Mouse (Mus musculus): Measurements from ENCODE around the gene Golga5. TPM values are rescaled to one million over a fixed set of nuclear protein-coding genes. Genes with fewer than 3 reads are reported as not detected.

Gene Golga5
- total and polyA plus RNA-seq, 2 experiments from 2014 or later, result 20.8 to 23.0 TPM

- DNase-seq (ENCODE audit: low spot score), result no peak
- Histone ChIP-seq H3K27me3 (ENCODE audit: insufficient read depth, low read length) (no peaks in the 10 kb centered on the region), H3K4me1 (ENCODE audit: insufficient read depth, low read length) (no peaks in the 10 kb centered on the region), H3K9ac (replicated peaks; ENCODE audit: low read length, poor library complexity, severe bottlenecking) (no peak overlapping the region), H3K9me3 (ENCODE audit: low read length) (no peaks in the 10 kb centered on the region), H3K36me3 (ENCODE audit: insufficient read depth, low read length) (peaks cover 11% of the 10 kb centered on the region), H3K27ac (ENCODE audit: low read depth, low read length) (no peak overlapping the region), H3K4me3 (ENCODE audit: low read depth, low read length) (no peak overlapping the region), H3K4me2 (ENCODE audit: low read depth, low read length, poor library complexity, severe bottlenecking) (no peak overlapping the region)
- 94% methylated on average over 8 of the region's 8 CpGs for WGBS
- no peak for ATAC-seq (ENCODE audit: low FRiP score)
- no peak for TF ChIP-seq CTCF (IDR thresholded peaks at IDR 0.05)
These were observed 45.3 kb upstream of the Golga5 start for GRCm38 (mm10) chr12:102423625-102424024.

DNA sequence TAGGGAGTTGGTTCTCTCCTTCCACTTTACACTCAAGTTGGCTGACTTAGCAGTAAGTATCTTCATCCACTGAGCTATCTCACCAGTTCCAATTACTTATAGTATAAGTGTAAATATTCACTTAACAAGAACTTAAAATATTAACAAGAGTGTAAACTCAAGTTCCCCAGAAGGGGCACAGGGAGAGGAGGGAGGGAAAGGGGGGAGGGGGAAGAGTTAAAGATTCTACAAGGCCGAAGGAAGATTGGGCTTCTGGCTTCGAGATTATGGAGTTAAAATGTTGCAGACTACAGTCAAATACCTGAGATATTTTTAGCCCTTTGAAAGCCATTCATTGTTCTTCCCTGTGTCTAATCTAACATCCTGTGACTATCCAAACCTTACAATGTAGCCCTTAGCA lies 44.5 kb upstream of the Golga5 start:
- DNase-seq (ENCODE audit: low spot score), result no peak
- ATAC-seq (ENCODE audit: low FRiP score), result no peak
- H3K4me2 ChIP-seq (ENCODE audit: low read depth, low read length, poor library complexity, severe bottlenecking), result no peak overlapping the region
- TF ChIP-seq CTCF (IDR thresholded peaks at IDR 0.05), result no peak
- H3K4me1 ChIP-seq (ENCODE audit: insufficient read depth, low read length), result no peaks in the 10 kb centered on the region
- H3K27ac ChIP-seq (ENCODE audit: low read depth, low read length), result no peak overlapping the region
- WGBS, result 78% methylated on average over 2 of the region's 2 CpGs
- no peaks in the 10 kb centered on the region for H3K27me3 ChIP-seq (ENCODE audit: insufficient read depth, low read length)
- peaks cover 11% of the 10 kb centered on the region for H3K36me3 ChIP-seq (ENCODE audit: insufficient read depth, low read length)
- H3K4me3 ChIP-seq (ENCODE audit: low read depth, low read length), result no peak overlapping the region
- H3K9me3 ChIP-seq (ENCODE audit: low read length), result no peaks in the 10 kb centered on the region
- H3K9ac ChIP-seq (replicated peaks; ENCODE audit: low read length, poor library complexity, severe bottlenecking), result no peak overlapping the region

- ATAC-seq (ENCODE audit: low FRiP score) (no peak), DNase-seq (ENCODE audit: low spot score) (no peak)
- H3K27me3 ChIP-seq (ENCODE audit: insufficient read depth, low read length), result no peaks in the 10 kb centered on the region
- H3K9me3 ChIP-seq (ENCODE audit: low read length), result no peaks in the 10 kb centered on the region
- no peak overlapping the region for H3K27ac ChIP-seq (ENCODE audit: low read depth, low read length)
- H3K36me3 ChIP-seq (ENCODE audit: insufficient read depth, low read length), result peaks cover 11% of the 10 kb centered on the region
- no peak overlapping the region for H3K4me3 ChIP-seq (ENCODE audit: low read depth, low read length)
- H3K4me2 ChIP-seq (ENCODE audit: low read depth, low read length, poor library complexity, severe bottlenecking), result no peak overlapping the region
- no peaks in the 10 kb centered on the region for H3K4me1 ChIP-seq (ENCODE audit: insufficient read depth, low read length)
- WGBS, result 85% methylated on average over 4 of the region's 4 CpGs
- no peak overlapping the region for H3K9ac ChIP-seq (replicated peaks; ENCODE audit: low read length, poor library complexity, severe bottlenecking)
- no peak for TF ChIP-seq CTCF (IDR thresholded peaks at IDR 0.05)
These were observed 43.8 kb upstream of the Golga5 start for GRCm38 (mm10) chr12:102425048-102425578.

GRCm38 (mm10) chr12:102426285-102426684 lies 42.6 kb upstream of the Golga5 start:
- Histone ChIP-seq H3K4me3 (ENCODE audit: low read depth, low read length) (no peak overlapping the region), H3K36me3 (ENCODE audit: insufficient read depth, low read length) (peaks cover 11% of the 10 kb centered on the region), H3K4me1 (ENCODE audit: insufficient read depth, low read length) (no peaks in the 10 kb centered on the region), H3K27me3 (ENCODE audit: insufficient read depth, low read length) (no peaks in the 10 kb centered on the region), H3K4me2 (ENCODE audit: low read depth, low read length, poor library complexity, severe bottlenecking) (no peak overlapping the region), H3K9me3 (ENCODE audit: low read length) (no peaks in the 10 kb centered on the region), H3K9ac (replicated peaks; ENCODE audit: low read length, poor library complexity, severe bottlenecking) (no peak overlapping the region), H3K27ac (ENCODE audit: low read depth, low read length) (no peak overlapping the region)
- DNase-seq (ENCODE audit: low spot score) (no peak), ATAC-seq (ENCODE audit: low FRiP score) (no peak)
- 97% methylated on average over 7 of the region's 7 CpGs for WGBS
- TF ChIP-seq CTCF (IDR thresholded peaks at IDR 0.05), result no peak

DNA sequence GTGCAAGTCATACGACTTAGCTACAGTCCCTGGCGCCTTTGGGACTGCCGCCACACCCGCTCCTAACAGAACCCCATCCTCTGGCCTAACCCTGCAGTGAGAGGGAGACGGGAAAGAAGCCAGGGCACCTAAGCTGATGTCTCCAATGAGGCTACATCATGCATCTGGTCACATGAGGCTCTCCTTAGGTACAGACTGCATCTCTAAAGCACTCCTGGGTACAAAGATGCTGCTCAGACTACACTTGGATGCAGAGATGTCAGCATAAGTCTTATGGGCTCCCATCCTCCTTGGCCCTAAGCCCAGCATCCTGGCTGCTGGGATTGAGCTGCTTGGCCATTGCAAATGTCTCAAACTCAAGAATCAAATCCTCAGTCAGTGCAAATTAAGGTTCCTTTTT lies 39.3 kb upstream of the Golga5 start:
- DNase-seq (ENCODE audit: low spot score), result no peak
- Histone ChIP-seq H3K9me3 (ENCODE audit: low read length) (no peaks in the 10 kb centered on the region), H3K4me3 (ENCODE audit: low read depth, low read length) (no peak overlapping the region), H3K27me3 (ENCODE audit: insufficient read depth, low read length) (no peaks in the 10 kb centered on the region), H3K9ac (replicated peaks; ENCODE audit: low read length, poor library complexity, severe bottlenecking) (no peak overlapping the region), H3K36me3 (ENCODE audit: insufficient read depth, low read length) (no peaks in the 10 kb centered on the region), H3K27ac (ENCODE audit: low read depth, low read length) (no peak overlapping the region), H3K4me2 (ENCODE audit: low read depth, low read length, poor library complexity, severe bottlenecking) (no peak overlapping the region), H3K4me1 (ENCODE audit: insufficient read depth, low read length) (no peaks in the 10 kb centered on the region)
- WGBS, result 95% methylated on average over 4 of the region's 5 CpGs
- no peak for ATAC-seq (ENCODE audit: low FRiP score)
- no peak for TF ChIP-seq CTCF (IDR thresholded peaks at IDR 0.05)

GRCm38 (mm10) chr12:102430228-102430627 lies 38.7 kb upstream of the Golga5 start:
- Histone ChIP-seq H3K4me1 (ENCODE audit: insufficient read depth, low read length) (no peaks in the 10 kb centered on the region), H3K27me3 (ENCODE audit: insufficient read depth, low read length) (no peaks in the 10 kb centered on the region), H3K4me3 (ENCODE audit: low read depth, low read length) (no peak overlapping the region), H3K4me2 (ENCODE audit: low read depth, low read length, poor library complexity, severe bottlenecking) (no peak overlapping the region), H3K9ac (replicated peaks; ENCODE audit: low read length, poor library complexity, severe bottlenecking) (no peak overlapping the region), H3K36me3 (ENCODE audit: insufficient read depth, low read length) (no peaks in the 10 kb centered on the region), H3K27ac (ENCODE audit: low read depth, low read length) (no peak overlapping the region), H3K9me3 (ENCODE audit: low read length) (no peaks in the 10 kb centered on the region)
- TF ChIP-seq CTCF (IDR thresholded peaks at IDR 0.05), result no peak
- 89% methylated on average over 4 of the region's 4 CpGs for WGBS
- no peak for ATAC-seq (ENCODE audit: low FRiP score)
- no peak for DNase-seq (ENCODE audit: low spot score)

All from midbrain, postnatal 0 days (tissue).